Mouse (Mus musculus) lung, postnatal 0 days (tissue): ENCODE measurements around the gene Ythdf1.
A peak's percentile ranks its signal among the peaks of the same experiment; 100 is the strongest.

Experiments used
- CTCF ChIP-seq: IDR thresholded peaks from 2 replicates; pipeline ENCODE4 v1.5.1; 2016; ENCODE audit warnings: antibody characterized with exemption, mild to moderate bottlenecking
- EP300 ChIP-seq: IDR thresholded peaks from 2 replicates; pipeline ENCODE4 v1.6.1; 2016; ENCODE audit warnings: antibody characterized with exemption, mild to moderate bottlenecking, control low read depth

DNA sequence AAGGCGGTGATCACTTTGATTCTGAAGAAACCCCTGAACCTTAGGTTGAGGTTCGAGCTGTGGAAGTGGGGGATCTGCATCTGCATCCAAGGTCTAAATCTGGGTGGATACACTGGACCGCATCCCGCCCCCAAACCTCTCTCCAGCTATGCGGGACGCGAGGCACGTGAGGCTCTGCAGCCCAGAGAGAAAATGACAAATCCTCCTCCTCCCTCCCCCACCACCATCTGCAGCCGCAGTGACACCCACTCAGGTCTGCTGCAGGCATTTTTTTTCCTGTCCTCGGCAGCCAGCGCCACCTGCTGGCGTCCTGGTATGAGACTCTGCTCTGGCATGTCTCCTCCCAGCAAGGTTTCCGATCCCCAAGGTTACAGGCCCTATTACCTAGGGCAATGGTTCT is 26.0 kb downstream of the Ythdf1 start:
- TF ChIP-seq CTCF = peak; percentile 74
- TF ChIP-seq EP300 = no peak
